Mouse (Mus musculus) adipocyte (in vitro differentiated cells): ENCODE results near the gene Prr7.
"Not testable (repeated sequence)": the region's sequence is repeated elsewhere in the genome, so short reads cannot be mapped to it uniquely, and the experiment has no call there.

Source experiments
- DNase-seq: peaks from one replicate; pipeline ENCODE4 v3.0.0-alpha.2; 2016; ENCODE audit warnings: low spot score

Gene Prr7

DNA sequence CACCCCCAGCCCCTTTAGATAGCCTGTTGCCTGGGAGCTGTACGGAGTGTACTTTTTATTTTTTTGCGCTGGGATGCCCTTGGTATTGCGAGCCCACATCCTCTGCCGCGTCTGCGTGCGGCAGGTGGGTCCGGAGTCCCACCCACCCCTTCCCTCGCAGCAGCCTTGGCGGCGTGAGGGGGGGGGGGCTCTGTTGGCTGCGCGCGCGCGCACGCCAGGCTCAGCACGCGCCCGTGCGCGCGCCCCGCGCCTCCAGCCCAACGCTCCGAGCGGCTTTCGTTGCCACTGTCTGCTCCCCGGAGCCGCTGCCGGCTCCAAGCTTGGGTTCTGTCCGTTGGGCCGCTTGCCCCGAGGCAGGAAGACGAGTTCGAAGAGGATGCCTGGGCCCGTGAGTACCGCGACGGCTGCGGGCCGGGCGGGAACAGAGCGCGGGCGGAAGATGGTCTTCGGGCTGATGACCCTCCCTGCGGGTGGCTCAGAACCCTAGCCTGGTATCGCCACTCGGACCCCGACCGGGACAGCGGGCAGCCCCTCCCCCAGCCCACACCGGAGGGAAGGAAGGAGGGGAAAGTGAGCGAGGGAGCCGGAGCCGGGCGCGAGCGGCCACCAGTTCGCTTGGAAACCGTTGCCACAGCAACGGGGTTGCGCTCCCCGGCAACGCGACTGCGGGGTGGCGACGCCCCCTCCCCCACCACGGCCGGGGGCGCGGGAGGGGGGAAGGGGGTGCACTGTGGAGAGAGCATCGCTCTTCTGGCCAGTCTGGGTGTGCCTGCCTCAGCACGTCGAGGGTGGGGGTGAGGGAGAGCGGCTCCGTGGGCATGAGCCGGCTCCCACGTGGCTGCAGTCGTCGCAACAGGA, at the start of gene Prr7:
Gene Prr7 (plus strand): TSS at position 241 of the 858 bp plus-strand sequence.
- no peak for DNase-seq

- no peak for DNase-seq
These were observed 49.2 kb upstream of the Prr7 start, which contains the start of gene Pfn3 for GRCm38 (mm10) chr13:55414743-55415380. Gene Pfn3 (minus strand): TSS chr13:55415232.

DNA sequence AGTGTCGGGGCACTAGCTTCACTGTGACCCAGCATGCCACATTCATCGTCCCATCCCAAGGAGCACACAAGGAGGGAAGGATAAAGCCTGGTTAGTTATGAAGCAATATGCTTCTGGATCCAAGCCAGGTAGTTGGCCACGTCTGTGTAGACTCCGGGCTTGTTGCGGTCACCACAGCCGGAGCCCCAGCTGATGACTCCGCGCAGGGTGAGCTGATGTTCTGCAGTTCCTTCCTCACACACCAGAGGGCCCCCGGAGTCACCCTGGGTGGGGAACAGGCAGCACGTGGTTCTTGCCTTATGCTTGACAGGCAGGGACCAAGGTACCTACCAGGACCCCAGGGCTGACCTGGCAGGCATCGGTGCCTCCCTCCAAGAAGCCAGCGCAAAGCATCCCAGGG, 46.1 kb upstream of the Prr7 start:
- DNase-seq: peak; percentile 66

- peak; percentile 27 for DNase-seq
These were observed 44.9 kb upstream of the Prr7 start for GRCm38 (mm10) chr13:55419142-55419541.

GRCm38 (mm10) chr13:55420018-55420932, 43.8 kb upstream of the Prr7 start:
- DNase-seq: no peak

GRCm38 (mm10) chr13:55420933-55421800, 42.9 kb upstream of the Prr7 start:
- no peak for DNase-seq

- DNase-seq: no peak
These were observed 37.5 kb upstream of the Prr7 start, which contains the start of gene F12 for GRCm38 (mm10) chr13:55426613-55427012. Gene F12 (minus strand): TSS chr13:55426793.

- DNase-seq: peak; percentile 37
These were observed 34.7 kb upstream of the Prr7 start for GRCm38 (mm10) chr13:55429226-55429888.

- DNase-seq: no peak
These were observed 33.5 kb upstream of the Prr7 start for GRCm38 (mm10) chr13:55430566-55430965.

DNA sequence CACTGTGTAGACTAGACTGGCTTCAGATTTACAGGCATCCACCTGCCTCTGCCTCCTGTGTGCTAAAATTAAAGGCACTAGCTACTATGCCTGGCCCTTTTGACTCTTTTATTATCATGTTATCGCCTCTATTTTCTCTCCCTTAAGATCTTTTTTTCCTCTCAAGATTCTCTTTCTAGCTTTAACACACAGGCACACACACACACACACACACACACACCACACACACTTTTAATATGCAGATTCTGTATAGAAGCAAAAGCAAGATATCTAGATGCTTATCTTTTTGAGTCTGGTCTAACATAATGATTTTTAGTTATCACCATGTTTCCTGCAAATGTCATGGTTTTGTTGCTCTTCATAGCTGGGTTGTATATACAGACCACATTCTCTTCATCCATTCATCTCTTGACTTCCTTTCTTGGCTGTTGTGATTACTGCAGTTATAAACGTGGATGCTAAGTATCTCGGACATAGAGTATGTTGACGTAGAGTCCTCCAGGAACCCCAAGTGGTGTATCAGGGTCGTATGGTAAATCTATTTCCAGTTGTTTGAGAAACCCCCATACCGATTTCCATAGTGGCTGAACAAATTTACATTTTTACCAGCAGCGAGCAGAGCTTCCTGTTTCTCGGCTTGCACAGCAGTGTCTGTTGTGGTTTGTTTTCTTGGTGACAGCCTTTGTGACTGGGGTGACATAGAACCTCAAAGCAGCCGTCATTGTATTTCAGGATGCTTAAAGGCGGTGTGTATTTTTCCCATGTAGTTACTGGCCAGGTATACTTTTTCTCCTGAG, 32.0 kb upstream of the Prr7 start:
- no peak for DNase-seq

DNA sequence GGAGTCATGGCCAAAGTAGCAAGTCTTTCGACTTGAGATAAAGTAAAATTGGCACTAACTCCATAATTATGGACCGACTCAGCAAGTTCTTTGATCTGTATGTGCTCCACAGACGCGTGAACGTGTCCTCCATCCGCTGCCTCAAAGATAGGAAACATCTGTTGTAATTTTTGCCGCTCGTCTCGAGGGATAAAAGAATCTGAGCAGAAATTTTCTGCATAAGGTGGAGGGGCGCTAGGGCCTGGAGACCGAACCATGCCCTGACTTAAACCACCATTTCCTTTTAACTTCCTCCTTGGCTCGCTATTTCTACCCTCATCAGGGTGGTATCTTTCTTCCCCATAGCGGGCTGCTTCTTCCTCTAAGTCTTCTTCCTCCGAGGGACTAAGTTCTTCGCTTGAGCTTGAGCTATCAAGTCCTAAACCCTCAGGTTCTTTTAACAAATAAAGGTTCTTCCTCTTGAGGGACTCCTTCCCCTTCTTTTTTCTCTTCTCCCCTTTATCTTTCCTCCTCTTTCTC, 26.9 kb upstream of the Prr7 start:
- not testable (repeated sequence) for DNase-seq

GRCm38 (mm10) chr13:55443799-55444285, 20.2 kb upstream of the Prr7 start:
- no peak for DNase-seq

DNA sequence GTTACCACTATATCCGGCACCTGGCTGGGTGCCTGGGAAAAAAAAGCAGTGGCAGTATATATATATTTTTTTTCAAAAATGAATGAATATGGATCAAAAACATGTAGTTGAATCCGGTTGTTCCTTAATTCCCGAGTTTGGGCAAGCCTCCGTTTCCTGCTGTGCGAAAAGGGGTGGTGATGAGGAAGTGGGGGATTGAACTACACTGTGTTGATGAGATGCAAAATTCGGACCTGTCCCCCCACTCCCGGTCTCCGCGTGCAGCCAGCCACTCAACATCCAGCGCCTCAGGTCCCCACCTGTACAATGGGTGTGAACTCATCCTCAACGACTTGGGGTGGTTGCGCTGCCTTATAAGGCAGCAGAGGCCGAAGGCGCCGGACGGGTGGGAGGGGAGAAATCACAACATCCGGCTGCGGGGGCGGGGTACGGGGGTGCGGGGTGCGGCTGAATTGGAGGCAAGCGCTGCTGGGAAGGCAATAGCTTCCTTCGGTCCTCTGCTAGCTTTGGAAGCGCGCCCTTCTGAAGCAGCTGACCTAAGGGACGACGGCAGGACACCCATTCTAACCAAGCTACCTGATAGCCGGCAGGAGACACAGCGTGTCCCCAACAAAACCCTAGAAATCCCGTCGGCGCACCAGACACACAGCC, 19.7 kb upstream of the Prr7 start:
- DNase-seq: no peak

DNA sequence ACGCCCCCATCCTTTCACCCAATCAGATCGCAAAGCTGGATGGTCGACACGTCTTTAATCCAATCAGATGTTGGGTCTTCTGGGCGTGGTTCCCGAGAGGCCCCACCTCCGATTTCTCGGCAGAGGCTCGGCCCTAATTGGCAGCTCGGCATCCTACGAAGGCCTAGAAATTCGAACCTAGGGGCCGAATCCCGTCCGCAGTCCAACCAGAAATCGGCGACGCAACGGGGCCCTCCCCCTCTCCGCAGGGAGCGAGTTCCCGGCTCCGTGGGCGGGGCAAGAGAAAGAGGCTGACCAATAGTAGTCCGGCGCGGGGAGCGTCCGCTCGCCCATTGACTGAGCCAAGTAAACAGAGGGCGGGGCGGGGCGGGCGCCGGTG, 19.1 kb upstream of the Prr7 start, which contains the start of gene Grk6:
Gene Grk6 (plus strand): TSS at position 136 of the 379 bp plus-strand sequence.
- peak; percentile 99 for DNase-seq

GRCm38 (mm10) chr13:55445361-55446091, 18.5 kb upstream of the Prr7 start:
- peak; percentile 42 for DNase-seq

DNA sequence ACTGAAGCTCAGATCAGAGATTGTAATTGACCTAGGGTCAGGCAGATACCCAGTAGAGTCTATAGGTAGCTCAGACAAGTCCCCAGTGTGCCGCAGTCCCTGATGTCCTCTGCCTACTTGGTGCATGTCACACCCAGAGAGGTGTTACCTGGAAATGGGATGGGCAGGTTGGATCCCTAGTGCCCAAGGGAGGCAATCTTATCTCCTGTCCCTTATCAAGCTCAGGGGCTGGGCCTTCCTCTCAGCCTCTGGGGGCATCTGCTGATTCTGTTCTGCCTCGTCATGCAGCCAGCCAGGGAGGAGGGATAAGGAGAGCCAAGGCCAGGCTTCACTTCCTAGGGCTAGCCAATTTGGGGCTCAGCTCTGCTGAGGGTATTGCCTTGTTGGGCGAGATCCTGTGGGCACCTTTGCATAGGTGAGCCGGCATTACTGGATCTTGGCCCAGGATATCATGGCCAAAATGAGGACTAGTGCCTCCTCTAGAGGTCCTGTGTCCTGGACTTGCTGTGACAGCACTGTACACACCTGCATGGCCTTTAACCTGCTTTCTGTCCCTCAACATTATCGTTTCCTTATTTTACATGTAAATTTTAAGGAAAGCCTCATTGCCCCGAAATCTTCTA, 17.5 kb upstream of the Prr7 start:
- DNase-seq: no peak

- no peak for DNase-seq
These were observed 16.5 kb upstream of the Prr7 start for GRCm38 (mm10) chr13:55447543-55447943.

GRCm38 (mm10) chr13:55448131-55448530, 15.9 kb upstream of the Prr7 start:
- DNase-seq: no peak
